Mouse (Mus musculus): ENCODE data around the gene Cntn2. TPM values are rescaled to one million over a fixed set of nuclear protein-coding genes. Genes with fewer than 3 reads are reported as not detected.
A peak's percentile ranks its signal among the peaks of the same experiment; 100 is the strongest.
"Not testable (repeated sequence)": the region's sequence is repeated elsewhere in the genome, so short reads cannot be mapped to it uniquely, and the experiment has no call there.

Cntn2 gene
- polyA plus RNA-seq, 1 experiment from 2014 or later, result 59.9 TPM

DNA sequence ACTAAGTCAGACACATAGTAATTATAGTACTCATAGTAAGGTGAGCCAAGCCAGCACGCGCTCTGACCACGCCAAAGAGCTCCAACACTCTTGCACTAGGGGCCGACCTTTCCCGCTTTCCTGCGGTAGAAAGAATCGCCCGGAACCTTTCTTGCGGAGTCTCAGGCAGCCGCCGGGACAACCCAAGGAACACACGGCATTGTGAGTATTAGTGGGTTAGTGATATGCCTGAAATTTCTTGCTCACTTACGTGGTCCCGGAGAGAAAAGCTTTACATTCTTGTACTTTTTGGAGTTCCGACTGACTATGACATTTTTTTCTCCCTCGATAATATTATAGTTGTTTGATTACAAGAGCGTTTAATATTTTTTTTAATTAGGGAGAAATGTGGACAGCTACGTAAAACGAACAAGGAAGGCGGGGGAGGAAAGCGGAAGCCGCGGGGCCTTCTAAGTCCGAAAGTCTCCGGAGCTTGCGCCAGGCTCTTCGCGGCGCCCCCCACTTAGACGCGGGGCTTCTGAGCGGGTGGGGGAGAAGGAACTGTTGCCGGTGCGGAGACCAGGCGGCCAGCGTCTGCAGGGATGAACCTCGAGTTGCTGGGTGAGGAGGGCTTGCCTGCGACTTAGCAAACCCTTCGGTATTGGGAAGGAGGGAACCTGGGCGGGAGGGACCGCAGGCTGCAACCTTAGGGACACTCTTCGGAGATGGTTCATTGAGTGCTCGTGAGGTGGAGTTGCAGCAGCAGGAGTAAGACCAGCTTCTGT, 65.9 kb downstream of the Cntn2 start, which contains the start of gene Rbbp5:
Rbbp5 (plus strand) TSS at position 438 of the 764 bp plus-strand sequence.
- peak; percentile 91 for DNase-seq (ENCODE audit: low spot score)
- no peaks in the 10 kb centered on the region for H3K36me3 ChIP-seq (ENCODE audit: control insufficient read depth, insufficient read depth, low read length)
- peak within 1 kb of the TSS; percentile 67 for H3K4me3 ChIP-seq (ENCODE audit: low read depth, low read length)
- H3K4me2 ChIP-seq (ENCODE audit: low read depth), result peak within 1 kb of the TSS; percentile 78
- peak within 1 kb of the TSS; percentile 73 for H3K9ac ChIP-seq (ENCODE audit: low read length)
- 0 out of 2 replicates have a peak within 1 kb of the TSS, but pooled peaks have one; percentile 40 for H3K27ac ChIP-seq (ENCODE audit: low read depth, low read length)
- H3K9me3 ChIP-seq (ENCODE audit: control insufficient read depth, low read length), result no peaks in the 10 kb centered on the region
- no peaks in the 10 kb centered on the region for H3K27me3 ChIP-seq (ENCODE audit: control insufficient read depth, insufficient read depth, low read length)
- H3K4me1 ChIP-seq (ENCODE audit: control insufficient read depth, insufficient read depth, low read length), result peaks cover 10% of the 10 kb centered on the region; the same call in 1 of the 2 replicates
- under 1% methylated on average over 43 of the region's 43 CpGs for WGBS
- peak; percentile 81 for ATAC-seq (ENCODE audit: insufficient read depth, low FRiP score, low TSS enrichment)

DNA sequence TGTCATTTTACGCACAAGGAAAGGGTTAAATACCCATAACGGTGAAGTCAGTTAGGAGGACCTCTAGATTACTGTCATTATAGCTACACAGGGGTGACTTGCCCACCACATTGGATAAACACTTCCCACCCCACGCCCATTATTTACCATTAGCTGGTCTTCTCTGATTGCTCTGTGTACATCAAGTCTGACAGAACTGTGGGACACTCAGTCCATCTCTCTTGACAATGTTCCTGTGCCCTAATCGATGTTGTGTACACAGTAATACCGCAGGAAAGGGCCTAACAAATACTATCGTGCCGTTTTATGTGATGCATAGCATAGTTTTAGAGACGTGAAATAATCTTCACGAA, 66.5 kb downstream of the Cntn2 start:
- Histone ChIP-seq H3K27me3 (ENCODE audit: control insufficient read depth, insufficient read depth, low read length) (no peaks in the 10 kb centered on the region), H3K9me3 (ENCODE audit: control insufficient read depth, low read length) (no peaks in the 10 kb centered on the region), H3K4me3 (ENCODE audit: low read depth, low read length) (peak overlapping the region; percentile 67), H3K4me2 (ENCODE audit: low read depth) (peak overlapping the region; percentile 78), H3K36me3 (ENCODE audit: control insufficient read depth, insufficient read depth, low read length) (no peaks in the 10 kb centered on the region), H3K27ac (ENCODE audit: low read depth, low read length) (0 out of 2 replicates have a peak overlapping the region, but pooled peaks have one; percentile 14), H3K4me1 (ENCODE audit: control insufficient read depth, insufficient read depth, low read length) (peaks cover 10% of the 10 kb centered on the region; the same call in 1 of the 2 replicates), H3K9ac (ENCODE audit: low read length) (peak overlapping the region; percentile 73)
- no peak for DNase-seq (ENCODE audit: low spot score)
- 5% methylated on average over 9 of the region's 9 CpGs for WGBS
- peak; percentile 38; the same call in 1 of the 2 replicates for ATAC-seq (ENCODE audit: insufficient read depth, low FRiP score, low TSS enrichment)

DNA sequence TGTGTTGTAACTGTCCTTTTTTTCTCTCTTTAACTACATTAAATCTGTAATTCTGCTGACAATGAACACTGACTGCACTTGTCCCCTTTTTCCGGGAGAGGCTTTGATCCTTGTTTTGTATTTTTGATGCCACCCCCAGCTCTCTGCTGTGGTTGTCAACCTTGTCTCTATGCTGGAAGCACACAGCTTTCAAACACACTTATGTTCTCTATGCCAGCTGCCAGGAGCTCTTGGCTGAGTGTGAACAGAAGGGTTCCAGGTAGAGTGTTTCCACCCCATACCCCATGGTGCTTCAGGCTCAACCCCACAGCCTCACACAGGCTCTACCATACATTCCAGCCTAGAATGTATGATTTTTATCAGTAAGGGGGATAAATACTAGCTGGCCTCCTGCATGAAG, 68.6 kb downstream of the Cntn2 start:
- no peak for DNase-seq (ENCODE audit: low spot score)
- no peak overlapping the region for H3K4me3 ChIP-seq (ENCODE audit: low read depth, low read length)
- H3K27ac ChIP-seq (ENCODE audit: low read depth, low read length), result no peak overlapping the region
- H3K27me3 ChIP-seq (ENCODE audit: control insufficient read depth, insufficient read depth, low read length), result no peaks in the 10 kb centered on the region
- H3K4me1 ChIP-seq (ENCODE audit: control insufficient read depth, insufficient read depth, low read length), result peaks cover 10% of the 10 kb centered on the region; the same call in 1 of the 2 replicates
- 83% methylated on average over 1 of the region's 1 CpGs for WGBS
- H3K9ac ChIP-seq (ENCODE audit: low read length), result no peak overlapping the region
- no peak overlapping the region for H3K4me2 ChIP-seq (ENCODE audit: low read depth)
- no peaks in the 10 kb centered on the region for H3K9me3 ChIP-seq (ENCODE audit: control insufficient read depth, low read length)
- ATAC-seq (ENCODE audit: insufficient read depth, low FRiP score, low TSS enrichment), result no peak
- H3K36me3 ChIP-seq (ENCODE audit: control insufficient read depth, insufficient read depth, low read length), result no peaks in the 10 kb centered on the region

DNA sequence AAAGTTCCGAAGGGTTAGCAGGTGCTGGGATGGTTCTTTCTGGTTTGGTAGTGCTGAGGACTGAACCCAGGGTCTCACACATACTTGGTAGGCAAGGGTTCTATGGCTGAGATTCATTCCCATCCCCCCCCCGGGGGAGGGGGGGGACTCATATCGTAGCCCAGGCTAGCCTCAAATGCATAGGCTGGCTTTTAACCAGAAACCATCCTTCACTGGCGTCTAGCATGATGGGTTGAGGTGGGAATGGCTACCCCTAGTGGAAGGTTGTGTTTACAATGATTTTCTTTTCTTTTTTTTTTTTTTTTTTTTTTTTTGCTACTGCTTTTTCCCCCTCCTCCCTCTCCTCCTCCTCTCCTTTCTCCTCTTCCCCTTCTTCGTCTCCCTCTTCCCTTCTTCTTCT, 70.5 kb downstream of the Cntn2 start:
- no peak for DNase-seq (ENCODE audit: low spot score)
- 60% methylated on average over 5 of the region's 5 CpGs for WGBS

DNA sequence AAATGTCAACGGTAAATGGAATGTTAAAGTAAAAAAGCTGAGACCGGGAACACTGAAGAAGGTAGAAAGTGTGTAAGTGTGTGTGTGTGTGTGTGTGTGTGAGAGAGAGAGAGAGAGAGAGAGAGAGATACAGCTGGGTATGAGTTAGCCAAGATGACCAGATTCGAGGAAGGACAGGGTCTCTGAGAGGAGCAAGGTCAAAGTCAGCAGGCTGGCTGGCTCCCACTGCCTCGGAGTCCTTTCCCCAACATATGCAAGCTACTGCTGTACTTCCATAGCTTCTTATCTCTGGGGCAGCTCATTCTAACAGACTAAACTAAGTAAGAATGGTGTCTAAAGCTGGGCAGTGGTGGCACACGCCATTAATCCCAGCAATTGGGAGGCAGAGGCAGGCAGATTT, 71.6 kb downstream of the Cntn2 start:
- no peaks in the 10 kb centered on the region for H3K27me3 ChIP-seq (ENCODE audit: control insufficient read depth, insufficient read depth, low read length)
- no peak overlapping the region for H3K4me3 ChIP-seq (ENCODE audit: low read depth, low read length)
- no peaks in the 10 kb centered on the region for H3K36me3 ChIP-seq (ENCODE audit: control insufficient read depth, insufficient read depth, low read length)
- 0 out of 2 replicates have a peak, but pooled peaks cover 1% of the 10 kb centered on the region for H3K4me1 ChIP-seq (ENCODE audit: control insufficient read depth, insufficient read depth, low read length)
- H3K9me3 ChIP-seq (ENCODE audit: control insufficient read depth, low read length), result no peaks in the 10 kb centered on the region
- H3K9ac ChIP-seq (ENCODE audit: low read length), result no peak overlapping the region
- no peak for ATAC-seq (ENCODE audit: insufficient read depth, low FRiP score, low TSS enrichment)
- H3K27ac ChIP-seq (ENCODE audit: low read depth, low read length), result no peak overlapping the region
- DNase-seq (ENCODE audit: low spot score), result no peak
- WGBS, result 88% methylated on average over 5 of the region's 5 CpGs
- H3K4me2 ChIP-seq (ENCODE audit: low read depth), result no peak overlapping the region

More for the DNA sequence above, 70.5 kb downstream of the Cntn2 start:
- 0 out of 2 replicates have a peak, but pooled peaks cover 3% of the 10 kb centered on the region for H3K4me1 ChIP-seq (ENCODE audit: control insufficient read depth, insufficient read depth, low read length)
- H3K9me3 ChIP-seq (ENCODE audit: control insufficient read depth, low read length), result no peaks in the 10 kb centered on the region
- H3K9ac ChIP-seq (ENCODE audit: low read length), result no peak overlapping the region
- no peaks in the 10 kb centered on the region for H3K27me3 ChIP-seq (ENCODE audit: control insufficient read depth, insufficient read depth, low read length)
- no peak for ATAC-seq (ENCODE audit: insufficient read depth, low FRiP score, low TSS enrichment)
- H3K27ac ChIP-seq (ENCODE audit: low read depth, low read length), result no peak overlapping the region
- no peaks in the 10 kb centered on the region for H3K36me3 ChIP-seq (ENCODE audit: control insufficient read depth, insufficient read depth, low read length)
- H3K4me3 ChIP-seq (ENCODE audit: low read depth, low read length), result no peak overlapping the region
- no peak overlapping the region for H3K4me2 ChIP-seq (ENCODE audit: low read depth)

DNA sequence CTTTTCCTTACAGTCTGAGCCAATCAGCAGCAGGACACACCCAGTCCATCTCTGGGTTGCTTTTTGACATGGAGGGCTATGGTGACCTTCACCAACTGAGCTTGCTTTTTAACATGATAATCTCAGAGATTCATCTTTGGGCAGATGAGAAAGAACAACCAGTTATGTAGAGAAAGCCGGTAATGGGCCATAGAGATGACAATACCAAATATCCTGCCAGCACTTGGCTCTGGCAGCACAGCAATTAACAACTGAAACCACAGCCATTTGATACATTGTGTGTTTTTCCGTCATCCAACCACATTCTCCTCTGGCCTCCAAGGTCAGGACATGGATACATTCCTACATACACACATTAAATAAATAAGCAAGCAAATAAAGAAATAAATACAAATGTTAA, 72.0 kb downstream of the Cntn2 start:
- Histone ChIP-seq H3K4me2 (ENCODE audit: low read depth) (no peak overlapping the region), H3K9me3 (ENCODE audit: control insufficient read depth, low read length) (no peaks in the 10 kb centered on the region), H3K27me3 (ENCODE audit: control insufficient read depth, insufficient read depth, low read length) (no peaks in the 10 kb centered on the region), H3K9ac (ENCODE audit: low read length) (no peak overlapping the region), H3K4me3 (ENCODE audit: low read depth, low read length) (no peak overlapping the region), H3K36me3 (ENCODE audit: control insufficient read depth, insufficient read depth, low read length) (no peaks in the 10 kb centered on the region), H3K27ac (ENCODE audit: low read depth, low read length) (no peak overlapping the region), H3K4me1 (ENCODE audit: control insufficient read depth, insufficient read depth, low read length) (no peaks in the 10 kb centered on the region)
- 89% methylated on average over 2 of the region's 2 CpGs for WGBS
- ATAC-seq (ENCODE audit: insufficient read depth, low FRiP score, low TSS enrichment) (no peak), DNase-seq (ENCODE audit: low spot score) (no peak)

DNA sequence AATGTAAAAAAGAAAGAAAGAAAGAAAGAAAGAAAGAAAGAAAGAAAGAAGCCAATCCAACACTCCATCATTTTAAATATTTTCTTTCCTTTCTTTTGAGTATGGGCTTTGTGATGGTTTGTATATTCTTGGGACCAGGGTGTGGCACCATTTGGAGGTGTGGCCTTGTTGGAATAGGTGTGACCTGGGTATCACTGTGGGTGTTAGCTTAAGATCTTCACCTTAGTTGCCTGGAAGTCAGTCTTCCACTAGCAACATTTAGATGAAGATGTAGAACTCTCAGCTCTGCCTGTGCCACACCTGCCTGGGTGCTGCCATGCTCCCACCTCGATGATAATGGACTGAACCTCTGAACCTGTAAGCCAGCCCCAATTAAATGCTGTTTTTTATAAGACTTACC, 73.0 kb downstream of the Cntn2 start:
- not testable (repeated sequence) for ATAC-seq (ENCODE audit: insufficient read depth, low FRiP score, low TSS enrichment); H3K9me3 ChIP-seq (ENCODE audit: control insufficient read depth, low read length); H3K4me2 ChIP-seq (ENCODE audit: low read depth); H3K27ac ChIP-seq (ENCODE audit: low read depth, low read length); H3K36me3 ChIP-seq (ENCODE audit: control insufficient read depth, insufficient read depth, low read length); H3K9ac ChIP-seq (ENCODE audit: low read length); H3K4me1 ChIP-seq (ENCODE audit: control insufficient read depth, insufficient read depth, low read length); H3K4me3 ChIP-seq (ENCODE audit: low read depth, low read length); H3K27me3 ChIP-seq (ENCODE audit: control insufficient read depth, insufficient read depth, low read length); DNase-seq (ENCODE audit: low spot score)
- 93% methylated on average over 1 of the region's 1 CpGs for WGBS

DNA sequence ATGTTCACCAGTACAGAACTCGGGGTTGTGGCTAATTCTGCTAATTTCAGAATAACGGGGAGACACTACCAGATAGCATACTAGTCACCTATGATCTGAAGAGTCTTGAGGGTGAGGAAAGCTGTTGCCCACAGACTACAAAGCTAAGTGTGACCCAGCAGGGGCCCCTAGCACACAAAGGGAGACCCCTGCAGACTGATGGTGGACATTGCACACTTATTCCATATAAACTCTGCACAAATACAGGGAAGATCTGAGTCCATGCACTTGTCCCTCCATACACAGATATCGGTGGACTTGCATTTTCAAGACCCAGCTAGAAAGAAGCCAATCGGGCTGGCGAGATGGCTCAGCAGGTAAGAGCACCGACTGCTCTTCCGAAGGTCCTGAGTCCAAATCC, 73.5 kb downstream of the Cntn2 start:
- Histone ChIP-seq H3K9me3 (ENCODE audit: control insufficient read depth, low read length) (no peaks in the 10 kb centered on the region), H3K4me2 (ENCODE audit: low read depth) (no peak overlapping the region), H3K36me3 (ENCODE audit: control insufficient read depth, insufficient read depth, low read length) (no peaks in the 10 kb centered on the region), H3K27ac (ENCODE audit: low read depth, low read length) (no peak overlapping the region), H3K9ac (ENCODE audit: low read length) (no peak overlapping the region), H3K4me3 (ENCODE audit: low read depth, low read length) (no peak overlapping the region), H3K4me1 (ENCODE audit: control insufficient read depth, insufficient read depth, low read length) (no peaks in the 10 kb centered on the region), H3K27me3 (ENCODE audit: control insufficient read depth, insufficient read depth, low read length) (no peaks in the 10 kb centered on the region)
- ATAC-seq (ENCODE audit: insufficient read depth, low FRiP score, low TSS enrichment) (no peak), DNase-seq (ENCODE audit: low spot score) (no peak)
- 92% methylated on average over 7 of the region's 7 CpGs for WGBS

DNA sequence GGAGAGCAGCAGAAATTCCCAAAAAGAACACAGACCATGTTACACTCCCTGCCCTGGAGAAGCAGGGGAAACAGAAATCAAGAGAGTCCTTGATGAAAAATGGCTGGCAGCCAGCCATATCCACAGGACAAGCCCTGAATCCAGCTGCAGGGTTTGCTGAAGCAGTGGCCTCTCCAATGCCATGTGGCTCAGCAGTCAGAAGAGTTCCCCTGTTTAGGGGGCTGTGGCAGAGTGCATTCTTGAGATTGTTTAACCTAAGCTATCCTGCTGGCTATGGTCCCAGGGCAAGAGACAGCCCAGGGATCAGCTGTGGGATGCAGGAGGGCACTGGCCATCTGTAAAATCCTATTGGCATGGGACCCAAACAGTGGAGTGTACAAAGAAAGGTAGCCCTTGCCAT, 74.1 kb downstream of the Cntn2 start:
- Histone ChIP-seq H3K9me3 (ENCODE audit: control insufficient read depth, low read length) (no peaks in the 10 kb centered on the region), H3K9ac (ENCODE audit: low read length) (no peak overlapping the region), H3K36me3 (ENCODE audit: control insufficient read depth, insufficient read depth, low read length) (peaks cover 2% of the 10 kb centered on the region; the same call in 1 of the 2 replicates), H3K4me2 (ENCODE audit: low read depth) (no peak overlapping the region), H3K4me3 (ENCODE audit: low read depth, low read length) (no peak overlapping the region), H3K4me1 (ENCODE audit: control insufficient read depth, insufficient read depth, low read length) (no peaks in the 10 kb centered on the region), H3K27me3 (ENCODE audit: control insufficient read depth, insufficient read depth, low read length) (no peaks in the 10 kb centered on the region), H3K27ac (ENCODE audit: low read depth, low read length) (no peak overlapping the region)
- DNase-seq (ENCODE audit: low spot score) (no peak), ATAC-seq (ENCODE audit: insufficient read depth, low FRiP score, low TSS enrichment) (no peak)
